Mouse (Mus musculus): ENCODE data around the gene Uck2. TPM values are rescaled to one million over a fixed set of nuclear protein-coding genes. Genes with fewer than 3 reads are reported as not detected.

The Uck2 gene
- polyA plus RNA-seq, 1 experiment from 2014 or later = 135 TPM

DNA sequence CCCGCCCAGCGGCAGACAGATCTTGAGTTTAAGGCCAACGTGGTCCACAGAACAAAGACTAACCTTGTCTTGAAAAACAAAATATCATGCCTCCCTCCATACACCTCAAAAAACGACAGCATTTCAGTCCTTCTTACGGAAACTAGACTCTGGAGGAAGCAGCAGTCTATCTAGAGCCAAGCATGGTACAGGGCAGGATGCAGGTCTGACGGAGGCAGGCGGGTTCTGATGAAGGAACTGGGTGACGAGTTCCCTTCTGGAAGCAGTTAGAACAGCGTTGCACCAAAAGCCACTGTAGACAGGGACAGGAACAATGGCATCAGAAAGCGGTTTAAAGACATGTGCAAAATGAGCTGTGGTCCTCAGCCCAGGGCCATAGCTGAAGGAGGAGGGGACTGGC is 5.1 kb downstream of the Uck2 start:
- Histone ChIP-seq H3K4me3 (no peak overlapping the region), H3K4me1 (peaks cover 42% of the 10 kb centered on the region), H3K36me3 (replicated peaks) (peaks cover 64% of the 10 kb centered on the region), H3K27me3 (ENCODE audit: poor library complexity, severe bottlenecking) (no peaks in the 10 kb centered on the region), H3K27ac (no peak overlapping the region), H3K9me3 (no peaks in the 10 kb centered on the region)
- no peak for DNase-seq (ENCODE audit: extremely low spot score, low spot score)
- WGBS = 90% methylated on average over 10 of the region's 10 CpGs

DNA sequence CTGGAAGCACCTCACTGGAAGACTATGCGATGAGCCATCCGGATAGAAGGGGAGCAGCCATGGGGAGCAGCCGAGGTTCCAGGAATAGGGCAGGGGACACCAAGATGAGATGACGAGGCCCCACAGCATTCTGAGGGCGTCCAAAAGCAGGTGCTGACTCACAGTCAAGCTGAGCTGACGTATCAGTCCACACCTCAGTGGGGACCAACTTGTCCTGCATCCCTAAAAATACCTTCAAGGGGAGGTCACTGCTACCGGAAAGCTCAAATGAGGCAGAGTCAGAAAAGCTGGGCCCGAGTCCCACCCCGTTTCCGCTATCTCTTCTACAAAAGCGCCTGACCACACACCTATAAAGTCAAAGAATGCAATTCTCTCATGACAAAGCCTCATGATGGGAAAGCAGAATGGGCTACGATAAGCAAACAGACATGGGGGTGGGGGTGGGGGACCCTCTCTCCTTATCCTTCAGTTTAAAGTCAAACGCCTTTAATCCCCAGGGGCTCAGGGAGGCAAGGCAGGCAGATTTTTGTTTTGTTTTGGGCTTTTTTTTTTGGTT is 5.9 kb downstream of the Uck2 start:
- DNase-seq (ENCODE audit: extremely low spot score, low spot score) = no peak
- peaks cover 72% of the 10 kb centered on the region for H3K36me3 ChIP-seq (replicated peaks)
- no peak overlapping the region for H3K27ac ChIP-seq
- H3K9me3 ChIP-seq = no peaks in the 10 kb centered on the region
- H3K4me3 ChIP-seq = no peak overlapping the region
- WGBS = 76% methylated on average over 13 of the region's 13 CpGs
- H3K4me1 ChIP-seq = peaks cover 47% of the 10 kb centered on the region
- H3K27me3 ChIP-seq (ENCODE audit: poor library complexity, severe bottlenecking) = no peaks in the 10 kb centered on the region

DNA sequence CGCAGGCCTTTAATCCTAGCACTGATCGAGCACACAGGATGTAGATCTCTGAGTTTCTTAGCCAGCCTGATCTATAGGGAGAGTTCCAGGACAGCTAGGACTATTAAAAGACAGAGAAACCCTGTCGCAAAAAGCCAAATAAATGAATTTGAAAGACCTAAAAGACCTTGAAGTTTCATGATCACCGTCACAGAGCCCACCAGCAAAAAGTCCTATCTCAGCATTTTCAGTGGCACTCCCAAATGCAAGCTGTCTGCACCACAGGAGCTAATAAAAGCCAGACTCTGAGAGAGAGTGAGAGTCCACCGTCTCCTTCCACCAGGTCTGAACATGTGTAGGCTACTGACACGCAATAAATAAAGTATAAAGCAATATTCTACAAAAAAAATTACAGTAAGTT is 6.7 kb downstream of the Uck2 start:
- peaks cover 56% of the 10 kb centered on the region for H3K4me1 ChIP-seq
- no peaks in the 10 kb centered on the region for H3K27me3 ChIP-seq (ENCODE audit: poor library complexity, severe bottlenecking)
- H3K27ac ChIP-seq = no peak overlapping the region
- no peaks in the 10 kb centered on the region for H3K9me3 ChIP-seq
- WGBS = 88% methylated on average over 6 of the region's 6 CpGs
- no peak overlapping the region for H3K4me3 ChIP-seq
- H3K36me3 ChIP-seq (replicated peaks) = peaks cover 80% of the 10 kb centered on the region
- no peak for DNase-seq (ENCODE audit: extremely low spot score, low spot score)

DNA sequence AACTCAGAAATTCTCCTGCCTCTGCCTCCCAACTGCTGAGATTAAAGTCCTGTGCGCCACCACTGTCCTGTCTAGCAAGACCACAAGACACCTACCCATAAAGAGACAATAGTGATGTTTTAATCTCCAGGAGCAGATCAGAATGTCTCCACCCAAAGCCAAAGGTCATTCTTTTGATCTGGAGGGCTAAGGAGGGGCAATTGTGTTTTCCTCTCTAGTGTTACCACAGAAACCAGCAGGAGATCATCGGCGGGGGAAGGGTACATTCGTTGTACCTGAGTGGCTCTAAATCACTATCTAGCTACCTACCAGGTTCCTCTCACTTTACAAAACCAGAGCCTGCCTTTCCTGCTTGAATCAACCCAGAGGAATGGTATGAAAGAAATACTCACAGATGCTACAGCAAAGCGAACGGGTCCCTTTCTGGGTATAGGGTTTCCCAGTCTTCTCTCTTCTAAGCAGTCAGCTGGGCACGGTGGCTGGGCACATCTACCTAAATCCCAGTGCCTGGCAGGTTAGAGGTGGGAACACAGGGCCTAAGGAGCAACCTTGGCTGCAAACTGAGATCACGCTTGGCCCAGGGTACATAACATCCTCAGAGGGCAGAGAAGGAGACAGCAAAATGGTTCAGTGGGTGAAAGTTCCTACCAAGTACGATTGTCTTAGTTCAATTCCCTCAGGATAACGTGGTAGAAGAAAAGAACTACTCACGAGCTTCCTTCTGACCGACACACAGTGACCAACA is 10.3 kb downstream of the Uck2 start:
- Histone ChIP-seq H3K36me3 (replicated peaks) (peaks cover 62% of the 10 kb centered on the region), H3K4me1 (peaks cover 61% of the 10 kb centered on the region), H3K9me3 (no peaks in the 10 kb centered on the region), H3K27me3 (ENCODE audit: poor library complexity, severe bottlenecking) (no peaks in the 10 kb centered on the region), H3K4me3 (no peak overlapping the region), H3K27ac (no peak overlapping the region)
- WGBS = 90% methylated on average over 12 of the region's 12 CpGs
- no peak for DNase-seq (ENCODE audit: extremely low spot score, low spot score)

DNA sequence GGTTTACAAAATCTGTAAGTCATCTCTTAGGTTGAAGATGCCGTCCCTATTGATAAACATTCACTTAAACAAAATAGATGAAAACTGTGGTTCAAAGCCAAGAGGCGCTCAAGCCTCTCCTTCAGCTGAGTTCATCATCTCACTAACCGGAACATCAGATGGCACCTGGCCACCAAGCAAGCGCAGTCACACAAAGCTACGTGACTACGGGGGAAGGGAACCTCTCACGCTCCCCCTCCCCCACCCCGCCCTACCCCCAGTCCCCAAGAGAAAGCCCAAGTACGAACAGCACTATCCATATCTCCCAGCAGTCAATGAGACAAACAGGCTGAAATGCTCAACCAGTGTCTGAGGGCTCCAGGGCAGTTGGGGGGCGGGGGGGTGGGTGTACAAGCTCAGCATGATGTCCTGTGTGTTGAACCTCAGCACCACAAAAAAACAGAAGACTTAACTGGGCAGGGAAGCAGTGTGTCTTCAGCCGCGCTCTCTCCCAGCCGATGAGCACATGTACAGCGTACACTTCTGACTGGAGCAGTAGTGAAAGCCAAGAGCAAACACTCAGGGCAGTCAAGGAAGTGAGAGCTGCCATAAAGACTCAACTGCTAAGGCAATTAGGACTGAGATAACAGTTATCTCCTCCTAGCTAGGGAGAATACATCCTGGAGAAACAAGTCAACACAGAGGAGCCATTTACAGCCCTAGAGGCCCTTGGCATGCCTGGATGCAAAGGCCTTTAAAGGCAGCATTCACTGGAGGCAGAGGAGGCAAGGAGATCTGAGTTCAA is 11.5 kb downstream of the Uck2 start:
- H3K27ac ChIP-seq = peak overlapping the region; percentile 3; the same call in 1 of the 2 replicates
- peaks cover 63% of the 10 kb centered on the region for H3K4me1 ChIP-seq
- no peak for DNase-seq (ENCODE audit: extremely low spot score, low spot score)
- H3K9me3 ChIP-seq = no peaks in the 10 kb centered on the region
- H3K36me3 ChIP-seq (replicated peaks) = peaks cover 50% of the 10 kb centered on the region
- 79% methylated on average over 14 of the region's 14 CpGs for WGBS
- no peak overlapping the region for H3K4me3 ChIP-seq
- H3K27me3 ChIP-seq (ENCODE audit: poor library complexity, severe bottlenecking) = no peaks in the 10 kb centered on the region

DNA sequence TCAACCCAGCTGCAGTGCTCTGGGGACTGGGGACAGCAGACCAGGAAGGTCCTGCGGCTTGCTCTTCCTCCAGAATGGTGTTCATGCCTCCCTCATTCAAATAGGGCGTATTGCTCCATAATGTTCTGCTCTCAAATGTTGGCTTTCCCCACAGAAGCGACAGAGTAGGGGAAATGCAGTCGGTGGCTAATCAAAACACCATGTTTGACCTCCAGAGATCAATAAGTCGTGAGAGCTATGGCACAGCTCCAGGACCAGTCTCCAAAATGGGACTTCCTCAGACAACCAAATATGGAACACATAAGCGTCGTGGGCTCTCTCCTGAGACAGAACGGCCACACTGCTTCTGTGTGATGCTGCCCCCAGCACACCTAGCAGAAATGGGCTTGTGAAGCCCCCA is 13.3 kb downstream of the Uck2 start:
- Histone ChIP-seq H3K9me3 (no peaks in the 10 kb centered on the region), H3K4me1 (peaks cover 75% of the 10 kb centered on the region), H3K27ac (peak overlapping the region; percentile 54), H3K27me3 (ENCODE audit: poor library complexity, severe bottlenecking) (no peaks in the 10 kb centered on the region), H3K36me3 (replicated peaks) (peaks cover 41% of the 10 kb centered on the region), H3K4me3 (no peak overlapping the region)
- no peak for DNase-seq (ENCODE audit: extremely low spot score, low spot score)
- 61% methylated on average over 8 of the region's 8 CpGs for WGBS

DNA sequence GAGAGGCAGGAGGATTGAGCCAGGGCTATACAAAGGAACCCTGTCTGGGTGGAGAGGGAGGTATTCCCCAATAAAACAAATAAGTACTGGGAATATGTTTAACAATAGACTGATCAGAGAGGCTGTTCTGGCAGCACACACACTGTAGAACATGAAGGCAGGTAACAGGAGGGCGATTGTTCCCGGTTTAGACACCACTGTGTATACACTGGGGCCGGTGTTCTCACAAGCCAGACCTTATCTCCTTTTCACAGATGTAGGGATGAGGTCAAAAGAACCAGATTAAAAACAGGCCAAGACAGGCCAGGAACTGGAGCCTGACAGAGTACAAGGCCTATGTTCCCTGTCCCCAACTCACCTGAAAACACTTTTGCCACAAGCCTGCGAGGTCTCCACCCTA is 13.8 kb downstream of the Uck2 start:
- no peaks in the 10 kb centered on the region for H3K9me3 ChIP-seq
- DNase-seq (ENCODE audit: extremely low spot score, low spot score) = no peak
- no peak overlapping the region for H3K4me3 ChIP-seq
- peaks cover 38% of the 10 kb centered on the region for H3K36me3 ChIP-seq (replicated peaks)
- peaks cover 75% of the 10 kb centered on the region for H3K4me1 ChIP-seq
- H3K27me3 ChIP-seq (ENCODE audit: poor library complexity, severe bottlenecking) = no peaks in the 10 kb centered on the region
- 40% methylated on average over 4 of the region's 4 CpGs for WGBS
- H3K27ac ChIP-seq = peak overlapping the region; percentile 54; the same call in 1 of the 2 replicates

DNA sequence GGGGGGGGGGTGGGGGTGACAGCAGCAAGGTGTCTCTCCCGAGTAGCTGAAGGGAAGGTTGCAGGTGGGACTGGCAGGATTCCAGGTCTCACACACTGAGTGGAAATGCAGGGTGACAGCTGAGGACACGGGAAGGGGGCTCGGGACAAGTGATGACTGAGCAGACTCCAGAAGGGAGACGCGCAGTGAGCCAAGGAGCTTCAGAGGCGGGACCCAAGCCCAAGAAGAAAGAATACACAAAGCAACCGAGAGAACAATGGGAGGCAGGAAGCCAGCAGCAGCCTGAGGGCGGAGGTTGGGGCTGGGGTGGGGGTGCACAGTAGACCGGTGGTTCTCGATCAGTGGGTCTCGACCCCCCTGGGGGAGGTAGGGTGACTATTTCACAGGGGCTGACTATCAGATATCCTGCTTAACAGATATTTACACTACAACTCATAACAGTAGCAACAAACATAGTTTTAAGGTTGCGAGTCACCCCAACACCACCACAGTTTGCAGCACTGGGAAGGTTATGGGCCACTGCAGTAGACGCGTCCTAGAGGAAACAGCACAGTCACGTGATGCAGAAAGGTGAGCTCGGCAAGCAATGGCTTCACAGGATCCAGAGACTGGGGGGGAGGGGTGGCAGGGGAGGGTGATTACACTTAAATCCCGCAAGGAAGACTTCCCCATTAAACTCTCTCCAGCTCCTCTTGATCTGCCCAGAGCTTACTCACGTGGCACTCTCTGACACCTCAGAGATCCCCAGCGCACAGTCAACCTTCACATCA is 14.6 kb downstream of the Uck2 start:
- DNase-seq (ENCODE audit: extremely low spot score, low spot score) = no peak
- H3K27ac ChIP-seq = peak overlapping the region; percentile 69
- H3K9me3 ChIP-seq = no peaks in the 10 kb centered on the region
- peak overlapping the region; percentile 33 for H3K4me3 ChIP-seq
- H3K36me3 ChIP-seq (replicated peaks) = peaks cover 39% of the 10 kb centered on the region
- peaks cover 75% of the 10 kb centered on the region for H3K4me1 ChIP-seq
- WGBS = 6% methylated on average over 19 of the region's 19 CpGs
- H3K27me3 ChIP-seq (ENCODE audit: poor library complexity, severe bottlenecking) = no peaks in the 10 kb centered on the region

DNA sequence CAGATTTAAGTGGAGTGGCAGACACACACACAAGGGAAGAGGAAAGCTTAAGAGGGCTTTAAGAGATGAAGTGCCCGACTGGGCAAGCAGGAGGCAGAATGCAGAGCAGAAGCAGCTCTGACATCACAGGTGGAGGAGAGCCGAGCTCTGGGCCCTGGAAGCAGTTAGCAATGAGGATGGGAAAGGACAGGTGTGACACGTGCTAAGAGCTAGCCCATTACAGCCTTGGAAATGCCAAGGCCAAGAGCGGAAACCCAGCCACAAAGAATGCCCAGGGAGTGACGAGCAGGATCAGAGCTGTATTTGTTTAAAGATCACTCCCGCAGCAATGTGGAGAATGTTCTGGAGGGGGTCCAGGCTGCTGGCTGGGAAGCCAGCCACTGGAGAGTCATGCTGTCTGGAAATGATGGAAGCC is 15.3 kb downstream of the Uck2 start:
- peak overlapping the region; percentile 69 for H3K27ac ChIP-seq

DNA sequence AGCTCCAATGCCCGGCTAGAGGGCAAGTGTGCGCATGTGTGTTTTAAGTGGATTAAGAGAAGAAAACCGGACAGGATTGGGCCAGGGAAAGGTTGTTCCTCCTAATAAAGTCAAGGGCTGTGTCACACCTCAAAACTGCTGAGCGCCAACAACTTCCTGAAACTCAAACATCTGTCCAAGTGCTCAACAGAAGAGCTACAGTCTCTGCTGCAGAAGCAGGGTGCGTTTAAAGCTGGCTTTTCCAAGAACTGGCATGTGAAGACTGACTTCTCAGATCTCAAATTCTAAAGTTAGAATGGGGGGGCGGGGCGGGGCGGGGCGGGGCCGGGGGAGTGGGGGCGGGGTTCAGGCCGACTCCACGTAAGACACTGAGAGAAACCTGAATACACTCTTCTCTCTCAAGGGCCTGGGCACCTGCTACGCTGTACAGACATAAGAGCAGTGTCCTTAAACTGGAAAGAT is 15.7 kb downstream of the Uck2 start:
- 30% methylated on average over 14 of the region's 14 CpGs for WGBS
- H3K9me3 ChIP-seq = no peaks in the 10 kb centered on the region
- peak overlapping the region; percentile 53; the same call in 1 of the 2 replicates for H3K27ac ChIP-seq
- H3K36me3 ChIP-seq (replicated peaks) = peaks cover 39% of the 10 kb centered on the region
- no peak for DNase-seq (ENCODE audit: extremely low spot score, low spot score)
- no peaks in the 10 kb centered on the region for H3K27me3 ChIP-seq (ENCODE audit: poor library complexity, severe bottlenecking)
- no peak overlapping the region for H3K4me3 ChIP-seq
- H3K4me1 ChIP-seq = peaks cover 67% of the 10 kb centered on the region

More for the DNA sequence above, 15.3 kb downstream of the Uck2 start:
- Histone ChIP-seq H3K9me3 (no peaks in the 10 kb centered on the region), H3K27me3 (ENCODE audit: poor library complexity, severe bottlenecking) (no peaks in the 10 kb centered on the region), H3K36me3 (replicated peaks) (peaks cover 39% of the 10 kb centered on the region), H3K4me3 (0 out of 2 replicates have a peak overlapping the region, but pooled peaks have one; percentile 33), H3K4me1 (peaks cover 72% of the 10 kb centered on the region)
- WGBS = 34% methylated on average over 6 of the region's 6 CpGs
- DNase-seq (ENCODE audit: extremely low spot score, low spot score) = no peak

DNA sequence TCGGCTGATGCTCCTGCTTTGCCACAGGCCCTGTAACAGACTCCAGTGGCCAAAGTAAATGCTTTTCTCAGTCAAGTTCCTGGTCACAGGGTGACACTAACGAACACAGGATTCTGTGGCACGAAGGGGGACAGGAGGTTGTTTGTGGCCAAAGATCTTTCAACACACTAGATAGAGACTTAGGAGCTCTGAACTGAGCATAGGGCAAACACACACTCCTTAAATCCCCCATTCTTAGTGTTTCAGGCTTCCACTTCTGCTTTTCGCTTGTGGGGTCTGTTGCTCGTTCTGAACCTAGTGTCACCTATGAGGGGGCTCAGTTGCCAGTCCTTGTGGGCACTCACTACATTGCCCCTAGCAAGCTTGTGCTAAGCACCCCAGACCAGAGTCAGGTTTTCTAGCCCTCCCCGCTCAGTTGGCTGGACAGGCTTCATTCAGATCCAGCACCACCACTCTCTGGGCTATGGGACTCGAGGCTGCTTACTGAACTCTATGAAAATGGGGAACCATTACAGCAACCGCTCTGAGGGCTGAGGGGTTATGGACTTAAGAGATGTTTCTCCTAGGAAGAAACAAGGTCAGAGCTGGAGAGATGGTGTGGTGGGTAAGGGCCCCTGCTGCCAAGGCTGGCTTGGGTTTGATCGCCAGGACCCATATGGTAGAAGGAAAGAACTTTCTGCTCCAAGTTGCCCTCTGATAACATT is 16.6 kb downstream of the Uck2 start:
- DNase-seq (ENCODE audit: extremely low spot score, low spot score) = no peak
- Histone ChIP-seq H3K9me3 (no peaks in the 10 kb centered on the region), H3K4me3 (no peak overlapping the region), H3K27ac (0 out of 2 replicates have a peak overlapping the region, but pooled peaks have one; percentile 53), H3K36me3 (replicated peaks) (peaks cover 36% of the 10 kb centered on the region), H3K4me1 (peaks cover 58% of the 10 kb centered on the region), H3K27me3 (ENCODE audit: poor library complexity, severe bottlenecking) (no peaks in the 10 kb centered on the region)
- 89% methylated on average over 9 of the region's 9 CpGs for WGBS

DNA sequence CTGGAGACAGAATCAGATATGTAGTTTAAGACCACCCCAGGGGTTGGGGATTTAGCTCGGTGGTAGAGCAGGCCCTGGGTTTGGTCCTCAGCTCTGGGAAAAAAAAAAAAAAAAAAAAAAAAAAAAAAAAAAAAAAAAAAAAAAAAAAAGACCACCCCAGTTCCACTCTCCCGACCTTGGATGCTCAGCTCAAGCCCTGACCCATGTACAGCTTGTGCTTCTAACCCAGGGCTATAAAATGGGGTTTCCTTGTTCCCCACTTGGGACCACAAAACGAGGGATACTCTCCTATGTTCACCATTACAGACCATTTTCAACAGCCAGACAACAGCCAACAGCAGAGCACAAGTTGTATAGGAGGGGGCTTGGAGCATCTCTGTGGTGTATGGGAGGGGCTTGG is 18.4 kb downstream of the Uck2 start:
- peaks cover 37% of the 10 kb centered on the region for H3K36me3 ChIP-seq (replicated peaks)
- H3K9me3 ChIP-seq = no peaks in the 10 kb centered on the region
- no peak overlapping the region for H3K27ac ChIP-seq
- WGBS = 75% methylated on average over 3 of the region's 3 CpGs
- peaks cover 50% of the 10 kb centered on the region for H3K4me1 ChIP-seq
- no peaks in the 10 kb centered on the region for H3K27me3 ChIP-seq (ENCODE audit: poor library complexity, severe bottlenecking)
- no peak overlapping the region for H3K4me3 ChIP-seq
- no peak for DNase-seq (ENCODE audit: extremely low spot score, low spot score)
